Mouse (Mus musculus): ENCODE measurements around the gene Rnf123.

Gene Rnf123

DNA sequence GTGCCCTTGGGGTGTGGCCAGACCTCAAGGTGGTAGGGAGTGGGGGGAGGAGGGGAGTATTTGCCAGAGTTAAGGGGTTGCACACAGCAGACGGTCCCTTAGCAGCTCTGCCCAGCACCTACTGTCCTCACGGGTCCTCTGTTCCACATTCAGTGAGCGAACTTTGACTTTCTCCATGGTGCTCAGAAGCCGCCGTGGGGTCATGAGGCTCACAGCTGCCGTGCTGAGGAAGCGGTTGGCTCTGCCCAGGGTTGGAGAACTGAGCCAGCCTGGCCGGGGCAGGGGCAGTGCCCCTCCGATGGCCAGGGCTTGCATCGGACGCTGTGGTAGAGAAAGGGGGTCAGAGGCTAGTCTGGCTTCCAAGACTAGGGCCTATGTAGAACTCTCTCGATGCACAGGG lies 19.8 kb downstream of the Rnf123 start:
- no peak for DNase-seq (ENCODE audit: extremely low read depth, low read depth)

DNA sequence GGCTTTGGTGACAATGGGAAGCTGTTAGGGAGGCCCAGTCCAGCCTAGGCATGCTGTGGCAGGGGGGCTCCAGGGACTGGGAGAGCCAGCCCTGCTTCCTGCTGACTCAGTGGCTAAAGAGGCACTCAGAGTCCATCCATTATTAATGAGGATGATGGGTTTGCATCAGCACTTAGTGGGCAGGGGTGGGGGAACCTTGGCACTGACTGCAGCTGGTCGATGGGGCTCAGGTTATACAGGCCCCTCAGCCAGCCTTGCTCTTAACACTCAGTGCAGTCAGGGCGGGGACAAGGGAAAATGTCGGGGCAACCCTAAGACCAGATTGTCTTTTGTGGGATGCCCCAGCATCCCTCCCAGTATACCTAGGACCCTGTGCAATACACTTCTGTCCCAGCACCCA lies 21.0 kb downstream of the Rnf123 start:
- no peak for DNase-seq (ENCODE audit: extremely low read depth, low read depth)

DNA sequence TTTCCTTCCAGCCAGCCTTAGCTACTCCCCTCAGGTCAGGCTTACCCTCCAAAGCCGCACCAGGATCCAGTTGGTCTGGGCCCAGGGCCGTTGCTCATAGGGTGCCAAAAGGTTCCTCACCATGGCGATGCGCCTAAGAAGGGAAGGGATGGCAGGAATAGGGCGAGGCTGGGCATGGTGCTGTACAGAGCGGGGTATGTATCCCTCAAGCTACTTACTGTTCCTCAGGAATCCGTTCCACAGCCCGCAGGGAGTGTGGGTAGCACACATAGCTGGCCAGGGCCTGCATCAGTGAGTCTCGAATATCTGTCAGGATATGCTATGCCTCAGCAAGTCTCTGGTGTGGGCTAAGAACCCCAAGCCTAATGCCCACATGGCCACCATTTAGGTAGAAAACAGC lies 24.9 kb downstream of the Rnf123 start:
- DNase-seq (ENCODE audit: extremely low read depth, low read depth) = no peak

DNA sequence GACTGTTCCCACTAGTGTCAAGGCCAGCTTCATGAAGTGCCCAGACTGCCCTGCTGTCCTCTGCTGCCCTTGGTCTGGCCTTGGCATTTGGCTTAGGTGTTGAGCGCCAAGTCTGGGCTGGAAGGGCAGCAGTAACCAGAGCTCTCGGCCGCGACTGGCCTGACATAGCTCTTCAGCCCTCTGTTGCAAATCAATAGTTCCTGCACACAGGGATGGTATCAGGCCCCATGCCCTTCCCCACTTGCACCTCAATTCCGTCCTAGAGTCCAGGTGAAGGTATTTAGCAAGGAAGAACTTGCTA lies 25.9 kb downstream of the Rnf123 start:
- DNase-seq (ENCODE audit: extremely low read depth, low read depth) = no peak

DNA sequence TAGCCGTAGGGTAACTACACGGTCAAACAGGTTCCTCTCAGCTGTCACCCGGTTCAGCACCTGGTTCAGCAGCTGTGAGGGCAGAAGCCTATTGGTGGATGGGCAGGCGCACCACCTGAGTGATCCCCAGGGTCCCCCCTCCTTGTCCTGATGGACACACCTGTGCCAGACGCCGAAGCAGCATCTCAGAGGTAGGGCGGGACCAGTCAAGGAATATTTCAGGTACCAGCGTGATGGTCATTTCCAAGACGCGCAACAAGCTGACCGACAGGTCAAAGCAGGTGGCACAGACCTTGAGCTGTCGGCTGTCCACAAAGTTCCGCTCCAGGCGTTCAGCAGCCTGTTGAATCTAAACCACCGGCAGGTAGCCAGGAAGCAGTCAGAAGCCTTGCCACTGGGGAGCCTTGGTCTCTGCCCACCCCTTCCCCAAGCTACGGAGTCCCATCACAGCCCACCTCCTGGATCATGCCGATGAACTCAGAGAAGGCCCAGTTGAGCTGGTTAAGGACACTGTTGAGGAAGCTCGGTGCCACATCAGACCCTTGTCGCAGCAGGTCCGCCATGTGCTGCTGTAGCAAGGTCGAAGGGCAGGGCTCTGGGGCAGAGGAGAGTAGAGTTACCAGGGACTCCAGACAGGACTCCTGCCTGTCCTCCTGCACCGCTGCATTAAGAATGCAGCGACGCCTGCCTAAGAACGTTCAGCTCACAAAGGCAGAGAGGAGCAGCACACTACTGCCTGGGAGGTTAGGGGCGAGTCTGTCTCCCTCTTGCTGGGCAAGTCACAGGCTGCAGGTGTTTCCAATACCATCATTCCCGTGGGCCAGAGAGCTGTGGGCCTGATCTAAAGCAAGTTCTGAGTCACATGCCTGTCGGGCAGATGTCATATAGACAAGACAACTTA lies 26.5 kb downstream of the Rnf123 start:
- DNase-seq (ENCODE audit: extremely low read depth, low read depth) = no peak

DNA sequence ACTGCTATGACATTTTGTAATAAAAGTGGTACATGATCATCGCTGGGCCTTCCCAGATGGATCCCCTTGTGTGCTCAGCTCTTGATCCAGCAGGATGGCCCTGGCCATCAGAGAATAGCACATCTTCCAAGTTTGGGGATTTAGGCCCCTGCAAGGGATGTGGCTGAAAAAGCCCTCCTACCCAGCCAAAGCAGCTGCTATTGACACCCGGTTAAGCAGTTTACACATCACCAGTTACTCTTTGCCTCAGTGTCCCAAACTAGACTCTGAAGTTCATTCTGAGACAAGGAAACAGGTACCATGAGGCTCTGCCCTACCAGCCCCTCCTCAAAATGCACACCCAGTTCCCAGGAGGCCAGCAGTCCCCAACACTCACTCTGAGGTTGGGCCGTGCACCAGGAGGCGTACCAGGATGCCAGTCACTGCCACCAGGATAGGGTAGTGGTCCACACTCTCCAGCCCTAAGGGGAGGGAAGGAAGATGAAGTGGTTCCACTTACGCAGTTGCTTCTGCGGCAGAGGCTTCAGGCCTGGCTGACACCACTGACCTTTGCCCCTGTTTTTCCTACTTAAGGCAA lies 27.4 kb downstream of the Rnf123 start:
- DNase-seq (ENCODE audit: extremely low read depth, low read depth) = no peak

DNA sequence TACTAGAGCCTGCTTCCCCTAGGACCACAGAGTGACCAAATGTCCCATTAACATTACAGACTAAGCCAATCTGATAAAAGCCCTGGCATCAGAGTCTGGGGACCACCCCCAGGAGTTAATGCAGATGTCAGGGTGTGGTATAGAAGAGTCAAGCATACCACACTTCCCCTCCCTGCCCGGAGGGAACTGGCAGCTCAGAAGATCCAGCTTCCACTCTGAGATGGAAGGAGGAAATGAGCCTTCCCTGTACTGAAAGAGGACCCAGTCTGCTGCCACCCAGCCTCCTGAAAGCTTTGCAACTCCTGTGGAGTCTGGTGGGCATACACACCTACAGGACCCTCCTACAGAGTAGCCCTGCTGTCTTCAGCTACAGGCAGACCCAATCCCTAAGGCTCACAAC lies 28.1 kb downstream of the Rnf123 start:
- no peak for DNase-seq (ENCODE audit: extremely low read depth, low read depth)

DNA sequence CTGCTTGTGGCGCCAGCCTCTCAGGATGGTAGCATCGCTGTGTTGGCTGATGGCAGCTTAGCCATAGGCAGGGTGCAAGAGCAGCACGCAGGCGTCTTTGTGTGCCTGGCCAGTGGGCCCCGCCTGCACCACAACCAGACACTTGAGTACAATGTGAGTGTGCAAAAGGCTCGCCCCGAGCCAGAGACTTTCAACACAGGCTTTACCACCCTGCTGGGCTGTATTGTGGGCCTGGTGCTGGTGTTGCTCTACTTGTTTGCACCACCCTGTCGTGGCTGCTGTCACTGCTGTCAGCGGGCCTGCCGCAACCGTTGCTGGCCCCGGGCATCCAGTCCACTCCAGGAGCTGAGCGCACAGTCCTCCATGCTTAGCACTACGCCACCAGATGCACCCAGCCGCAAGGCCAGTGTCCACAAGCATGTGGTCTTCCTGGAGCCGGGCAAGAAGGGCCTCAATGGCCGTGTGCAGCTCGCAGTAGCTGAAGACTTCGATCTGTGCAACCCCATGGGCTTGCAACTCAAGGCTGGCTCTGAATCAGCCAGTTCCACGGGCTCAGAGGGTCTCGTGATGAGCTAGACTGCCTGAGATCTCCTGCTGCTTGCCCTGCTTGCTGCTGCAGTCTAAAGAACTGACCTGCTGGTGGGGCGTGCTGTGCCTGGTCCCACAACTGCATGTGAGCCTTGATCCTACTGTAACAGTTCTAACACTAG lies 28.7 kb downstream of the Rnf123 start:
- DNase-seq (ENCODE audit: extremely low read depth, low read depth) = no peak

DNA sequence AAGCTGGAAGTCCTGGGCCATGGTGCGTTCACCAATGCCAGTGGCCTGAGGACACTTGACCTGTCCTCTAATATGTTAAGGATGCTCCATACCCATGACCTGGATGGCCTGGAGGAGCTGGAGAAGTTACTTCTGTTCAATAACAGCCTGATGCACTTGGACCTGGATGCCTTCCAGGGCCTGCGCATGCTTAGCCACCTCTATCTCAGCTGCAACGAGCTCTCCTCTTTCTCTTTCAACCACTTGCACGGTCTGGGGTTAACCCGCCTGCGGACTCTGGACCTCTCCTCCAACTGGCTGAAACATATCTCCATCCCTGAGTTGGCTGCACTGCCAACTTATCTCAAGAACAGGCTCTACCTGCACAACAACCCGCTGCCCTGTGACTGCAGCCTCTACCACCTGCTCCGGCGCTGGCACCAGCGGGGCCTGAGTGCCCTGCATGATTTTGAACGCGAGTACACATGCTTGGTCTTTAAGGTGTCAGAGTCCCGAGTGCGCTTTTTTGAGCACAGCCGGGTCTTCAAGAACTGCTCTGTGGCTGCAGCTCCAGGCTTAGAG lies 29.4 kb downstream of the Rnf123 start:
- no peak for DNase-seq (ENCODE audit: extremely low read depth, low read depth)

DNA sequence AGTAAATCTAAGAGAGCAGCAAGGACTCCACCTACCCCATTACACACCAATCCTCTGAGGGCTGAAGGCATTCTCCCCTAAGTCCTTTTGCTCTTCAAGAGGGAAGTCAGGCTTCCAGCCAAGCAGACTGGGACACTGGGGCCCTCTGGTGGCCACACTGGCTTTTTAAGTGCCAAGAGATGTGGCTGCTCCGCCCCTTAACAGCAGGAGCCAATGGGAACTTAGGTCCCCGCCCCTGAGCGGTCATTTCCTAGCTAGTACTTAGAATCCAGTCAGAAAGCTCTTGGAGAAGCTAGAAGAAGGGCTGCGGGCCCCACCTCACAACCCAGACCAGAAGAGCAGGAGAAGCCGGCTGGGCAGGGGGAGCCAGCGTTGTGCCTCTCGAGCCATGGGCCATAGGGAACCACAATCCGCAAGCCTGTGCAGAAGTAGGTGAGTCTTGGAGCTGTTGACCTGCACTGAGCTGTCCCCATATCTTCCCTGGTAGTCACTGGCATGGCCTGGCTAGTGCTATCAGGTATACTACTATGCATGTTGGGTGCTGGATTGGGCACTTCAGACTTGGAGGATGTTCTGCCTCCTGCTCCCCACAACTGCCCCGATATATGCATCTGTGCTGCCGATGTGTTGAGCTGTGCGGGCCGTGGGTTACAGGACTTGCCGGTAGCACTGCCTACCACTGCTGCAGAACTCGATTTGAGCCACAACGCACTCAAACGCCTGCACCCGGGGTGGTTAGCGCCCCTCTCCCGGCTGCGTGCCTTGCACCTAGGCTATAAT lies 30.1 kb downstream of the Rnf123 start, which contains the start of gene Amigo3:
Gene Amigo3 (plus strand): TSS at position 275 of the 780 bp plus-strand sequence.
- peak; percentile 91 for DNase-seq (ENCODE audit: extremely low read depth, low read depth)

DNA sequence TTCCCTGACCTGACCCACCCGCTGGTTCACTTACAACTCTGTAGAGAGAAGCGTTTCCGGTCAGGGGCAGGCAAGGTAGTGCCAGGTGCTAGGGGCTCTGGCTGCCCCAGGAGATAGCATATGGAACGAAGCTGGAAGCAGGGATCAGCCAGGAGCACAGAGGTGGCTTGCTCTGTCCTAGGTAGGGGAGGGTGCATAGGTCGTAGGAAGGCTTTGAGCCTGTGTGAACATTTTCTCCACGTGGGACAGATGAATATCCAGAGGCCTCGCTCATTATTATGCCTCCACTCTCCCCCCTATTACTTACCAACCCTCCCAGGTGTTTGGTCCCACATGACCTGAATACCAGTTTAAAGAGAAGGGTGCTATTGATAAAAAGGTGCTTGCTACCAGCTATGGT lies 30.7 kb downstream of the Rnf123 start:
- DNase-seq (ENCODE audit: extremely low read depth, low read depth) = no peak

DNA sequence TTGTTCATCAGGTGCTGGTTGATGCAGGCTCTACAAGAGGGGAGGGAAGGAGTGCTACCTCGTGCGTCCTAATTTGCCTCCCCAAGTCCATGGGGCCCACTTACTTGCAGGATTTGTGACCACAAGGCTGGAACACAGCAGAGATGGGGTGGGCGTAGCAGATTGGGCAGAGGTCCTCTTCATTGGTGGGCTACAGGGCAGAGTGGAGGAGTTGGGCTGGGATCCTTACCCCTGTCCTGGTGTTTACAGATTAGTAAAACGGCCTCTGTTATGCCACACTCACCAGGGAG lies 31.3 kb downstream of the Rnf123 start:
- DNase-seq (ENCODE audit: extremely low read depth, low read depth) = no peak

DNA sequence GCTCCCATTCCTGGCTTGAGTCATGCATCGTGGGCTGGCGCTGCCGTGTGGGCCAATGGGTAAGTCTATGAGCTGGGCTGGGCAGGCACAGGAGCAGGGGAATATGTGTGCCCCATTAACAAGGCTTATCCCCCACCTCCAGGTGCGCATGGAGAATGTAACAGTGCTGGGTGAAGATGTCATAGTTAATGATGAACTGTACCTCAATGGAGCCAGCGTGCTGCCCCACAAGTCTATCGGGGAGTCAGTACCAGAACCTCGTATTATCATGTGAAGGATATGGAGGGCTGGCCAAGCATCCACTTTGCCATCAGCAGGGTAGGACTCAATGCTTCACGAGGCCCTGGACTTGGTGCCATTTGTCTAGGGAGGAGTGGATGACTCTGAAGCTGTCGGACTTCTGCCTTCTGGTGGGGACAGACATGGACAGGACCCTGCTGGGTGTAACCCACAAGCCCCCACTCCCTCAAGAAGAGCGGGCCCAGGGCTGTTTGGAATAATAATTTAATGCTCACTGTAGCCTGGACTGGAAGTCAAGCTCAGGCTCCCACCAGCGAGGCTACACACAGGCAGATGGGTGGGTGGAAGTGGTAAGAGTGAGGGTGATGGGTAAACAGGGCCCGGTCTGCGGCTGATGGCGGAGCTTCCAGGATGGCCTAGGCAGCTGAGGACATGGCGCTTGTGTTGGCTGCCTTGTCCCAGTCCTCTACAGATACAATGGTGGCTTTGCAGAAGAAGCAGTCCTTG lies 31.8 kb downstream of the Rnf123 start:
- DNase-seq (ENCODE audit: extremely low read depth, low read depth) = no peak

DNA sequence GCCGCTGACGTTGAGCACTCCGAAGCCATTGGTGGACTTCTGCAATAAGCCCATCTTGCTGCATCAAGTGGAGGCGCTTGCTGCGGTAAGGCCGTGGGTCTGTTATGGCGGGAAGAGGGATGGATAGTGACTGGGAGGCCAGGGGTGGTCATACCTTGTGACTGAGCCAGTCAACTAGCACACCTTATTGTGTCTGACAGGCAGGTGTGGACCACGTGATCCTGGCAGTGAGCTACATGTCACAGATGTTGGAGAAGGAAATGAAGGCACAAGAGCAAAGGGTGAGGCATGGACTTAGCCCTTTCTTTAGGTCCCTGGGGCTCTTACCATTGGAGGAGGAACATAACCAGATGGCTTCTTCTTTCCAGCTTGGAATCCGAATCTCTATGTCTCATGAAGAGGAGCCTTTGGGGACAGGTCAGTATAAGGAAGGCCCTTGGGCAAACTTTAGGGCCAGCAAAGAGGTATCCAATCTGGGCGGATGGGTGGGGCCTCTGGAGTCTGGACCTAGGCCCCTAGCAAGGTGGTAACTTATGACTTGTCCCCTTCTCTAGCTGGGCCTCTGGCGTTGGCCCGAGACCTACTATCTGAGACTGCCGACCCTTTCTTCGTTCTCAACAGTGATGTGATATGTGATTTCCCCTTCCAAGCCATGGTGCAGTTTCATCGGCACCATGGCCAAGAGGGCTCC lies 33.4 kb downstream of the Rnf123 start:
- peak; percentile 19 for DNase-seq (ENCODE audit: extremely low read depth, low read depth)

DNA sequence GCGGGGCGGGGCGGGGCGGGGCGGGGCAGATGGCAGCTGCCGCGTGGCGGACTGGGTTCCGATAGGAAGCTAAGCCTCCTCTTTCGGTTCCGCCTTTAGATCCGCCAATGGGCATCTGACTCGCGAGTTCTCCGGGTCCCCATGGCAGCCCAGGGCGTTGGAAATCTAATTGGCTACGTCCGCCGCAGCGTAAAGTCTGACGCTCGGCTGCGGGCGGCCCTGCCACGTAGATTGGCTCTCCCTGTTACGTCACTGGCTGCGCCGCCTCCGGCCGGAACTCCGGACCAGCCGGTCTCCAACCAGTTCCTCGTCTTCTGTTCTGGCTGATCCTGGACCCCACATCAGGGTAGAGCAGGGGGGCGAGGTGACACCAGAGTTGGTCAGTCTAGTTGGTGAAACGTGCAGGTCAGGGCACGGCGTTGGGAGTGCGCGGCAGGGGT lies 34.1 kb downstream of the Rnf123 start, which contains the start of gene Gmppb:
Gene Gmppb (plus strand): TSS at position 227 of the 440 bp plus-strand sequence.
- DNase-seq (ENCODE audit: extremely low read depth, low read depth) = peak; percentile 96

DNA sequence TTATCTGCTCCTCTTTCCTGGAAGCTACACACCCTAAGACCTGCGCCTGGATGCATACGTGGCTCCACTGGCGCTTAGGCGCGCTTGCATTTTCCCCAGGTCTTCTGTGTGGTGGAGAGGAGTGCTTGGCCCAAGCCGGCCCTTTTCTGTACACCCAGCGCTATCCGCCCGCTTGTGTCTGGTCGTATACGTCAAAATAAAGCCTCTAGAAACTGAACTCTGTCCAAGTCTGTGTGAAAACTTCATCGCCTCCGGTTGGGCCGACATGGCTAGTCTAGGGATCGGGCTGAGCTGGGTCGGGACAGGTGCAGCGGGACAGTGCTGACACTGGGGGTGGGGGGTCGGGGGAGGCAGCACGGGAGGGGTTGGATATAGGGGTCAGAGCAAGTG lies 34.6 kb downstream of the Rnf123 start:
- DNase-seq (ENCODE audit: extremely low read depth, low read depth) = peak; percentile 23

DNA sequence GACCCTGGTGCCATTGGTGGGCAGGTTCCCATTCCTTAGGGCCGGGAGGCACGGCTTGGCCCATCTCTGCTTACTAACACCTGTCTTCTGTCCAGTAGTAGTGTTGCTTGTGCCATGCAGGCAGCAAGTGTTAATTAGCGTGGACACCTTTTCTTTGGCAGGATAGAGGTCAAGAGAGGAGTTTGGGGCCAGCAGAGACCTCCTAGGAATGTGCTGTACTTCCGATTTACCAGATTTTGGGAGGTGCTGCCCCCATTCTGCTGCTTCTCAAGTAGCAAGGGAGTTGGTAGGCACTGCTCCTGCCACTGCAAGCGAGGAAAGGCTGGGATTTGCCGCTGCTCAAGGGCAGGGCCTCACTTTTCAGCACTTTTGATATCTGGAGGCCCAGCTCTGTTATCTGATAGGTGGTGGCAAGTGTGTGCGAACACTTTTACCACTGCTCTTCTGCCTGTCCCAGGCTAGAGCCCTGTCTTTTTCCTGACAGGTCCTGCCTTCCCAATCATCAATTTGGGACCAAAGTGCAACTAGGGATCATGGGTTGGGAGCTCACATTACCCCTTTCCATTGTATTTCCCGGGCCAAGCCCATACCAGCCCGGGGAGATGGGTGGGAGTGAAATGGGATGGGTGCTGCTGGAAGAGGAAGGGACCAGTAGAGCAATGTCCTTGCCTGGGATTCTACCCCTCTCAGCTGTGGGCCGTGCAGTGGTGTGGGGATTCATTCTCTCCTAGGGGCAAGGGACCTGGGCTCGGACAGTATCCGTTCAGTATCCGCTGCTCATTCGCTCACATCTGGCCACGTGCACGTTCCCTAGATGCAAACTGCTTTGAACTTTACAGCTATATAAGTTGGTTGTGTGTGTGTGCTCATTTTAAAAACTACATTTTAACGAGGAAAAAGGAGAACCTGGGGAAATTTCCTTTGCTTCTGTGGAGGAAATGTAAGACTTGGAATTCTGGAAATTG lies 35.3 kb downstream of the Rnf123 start:
- peak; percentile 30 for DNase-seq (ENCODE audit: extremely low read depth, low read depth)

DNA sequence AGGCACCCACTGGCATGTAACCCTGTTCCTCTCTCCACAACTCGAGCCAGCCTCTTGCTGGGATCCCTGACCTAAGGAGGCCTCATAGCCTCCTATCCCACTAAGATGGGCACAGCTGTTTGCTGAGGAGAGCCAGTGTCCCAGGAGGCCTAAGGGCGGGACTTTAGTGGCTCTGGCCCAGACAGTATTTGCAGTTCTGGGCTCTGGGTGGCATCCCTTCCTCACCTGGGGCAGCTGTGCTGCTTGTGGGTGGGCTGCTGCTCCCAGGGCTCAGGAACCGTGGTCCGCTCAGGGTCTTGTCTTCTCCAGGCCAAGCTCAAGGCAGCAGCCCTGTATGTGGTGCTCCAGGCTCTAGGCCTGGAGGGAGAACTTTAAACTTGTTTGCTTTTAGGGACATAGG lies 36.6 kb downstream of the Rnf123 start:
- no peak for DNase-seq (ENCODE audit: extremely low read depth, low read depth)
